Mouse (Mus musculus) CH12.LX (cell line): ENCODE results near the gene Aasdh.

Experiments used
- BHLHE40 ChIP-seq: IDR thresholded peaks from 2 replicates; pipeline ENCODE4 v1.6.1; 2011; ENCODE audit warnings: mild to moderate bottlenecking, low read depth, low read length, improper control_type of control experiment
- CTCF ChIP-seq, 2 experiments: IDR thresholded peaks in 1 of 2; conservative IDR thresholded peaks in 1 of 2; 2 replicates each; pipeline ENCODE4 v1.5.1; 2011 to 2012; ENCODE audit warnings: low read depth in 2 of 2, low read length in 2 of 2, improper control_type of control experiment in 1 of 2, inconsistent platforms in 1 of 2, mild to moderate bottlenecking in 1 of 2, moderate library complexity in 1 of 2
- EP300 ChIP-seq: IDR thresholded peaks from 2 replicates; pipeline ENCODE4 v1.6.1; 2011; ENCODE audit warnings: low read length, improper control_type of control experiment
- POLR2A ChIP-seq: IDR thresholded peaks from 2 replicates; pipeline ENCODE4 v1.6.1; 2011; ENCODE audit warnings: low read depth, mild to moderate bottlenecking, improper control_type of control experiment, low read length
- SIN3A ChIP-seq: IDR thresholded peaks from 2 replicates; pipeline ENCODE4 v1.6.1; 2012; ENCODE audit warnings: low read length, improper control_type of control experiment, inconsistent platforms
- USF1 ChIP-seq: IDR thresholded peaks from 2 replicates; pipeline ENCODE4 v1.6.1; 2014; ENCODE audit warnings: low read depth, mild to moderate bottlenecking, inconsistent platforms, low read length, improper control_type of control experiment
- ZC3H11A ChIP-seq: IDR thresholded peaks from 2 replicates; pipeline ENCODE4 v1.6.1; 2012; ENCODE audit warnings: low read depth, mild to moderate bottlenecking, inconsistent platforms, low read length, improper control_type of control experiment
- ZMIZ1 ChIP-seq: IDR thresholded peaks from 2 replicates; pipeline ENCODE4 v1.6.1; 2012; ENCODE audit warnings: low read depth, mild to moderate bottlenecking, inconsistent platforms, low read length, improper control_type of control experiment

- TF ChIP-seq ZMIZ1 (no peak), CTCF (conservative IDR thresholded peaks at IDR 0.05 in 1 of 2, IDR thresholded peaks at IDR 0.05 in 1 of 2; ENCODE audit: low read depth in 2 of 2, low read length in 2 of 2) (no peak), POLR2A (no peak), SIN3A (no peak), ZC3H11A (no peak), USF1 (no peak), BHLHE40 (no peak), EP300 (no peak)
These were observed 76.6 kb downstream of the Aasdh start for GRCm38 (mm10) chr5:76828527-76829240.
